Mouse (Mus musculus) bone marrow macrophage, adult 2 months (primary cell): ENCODE data around the gene Rpf1.

Experiments
- CTCF ChIP-seq: IDR thresholded peaks from 2 replicates; pipeline ENCODE4 v1.5.1; 2012; ENCODE audit warnings: low read depth, mild to moderate bottlenecking, low read length, moderate library complexity
- POLR2A ChIP-seq: IDR thresholded peaks from 2 replicates; pipeline ENCODE4 v1.6.1; 2012; ENCODE audit warnings: mild to moderate bottlenecking, low read depth, low read length, borderline replicate concordance

GRCm38 (mm10) chr3:146556567-146556966 is 35.3 kb upstream of the Rpf1 start:
- TF ChIP-seq CTCF (no peak), POLR2A (no peak)
